Mouse (Mus musculus) A20 (cell line): ENCODE data around the gene Gm10135.

Source experiments
- DNase-seq: peaks from one replicate; pipeline ENCODE4 v3.0.0-alpha.2; 2011; ENCODE audit warnings: low read depth, low spot score

The Gm10135 gene

GRCm38 (mm10) chr5:72960096-72960495 is 14.4 kb downstream of the Gm10135 start:
- no peak for DNase-seq

GRCm38 (mm10) chr5:72957281-72957680 is 17.2 kb downstream of the Gm10135 start:
- no peak for DNase-seq

GRCm38 (mm10) chr5:72953996-72954604 is 20.4 kb downstream of the Gm10135 start:
- DNase-seq = no peak

- no peak for DNase-seq
Measured at GRCm38 (mm10) chr5:72950252-72950651, 24.2 kb downstream of the Gm10135 start.

GRCm38 (mm10) chr5:72948136-72948535 is 26.4 kb downstream of the Gm10135 start:
- DNase-seq = no peak

GRCm38 (mm10) chr5:72940906-72941432 is 33.5 kb downstream of the Gm10135 start:
- DNase-seq = peak; percentile 73

GRCm38 (mm10) chr5:72939311-72939710 is 35.2 kb downstream of the Gm10135 start:
- DNase-seq = peak; percentile 62

GRCm38 (mm10) chr5:72938421-72938820 is 36.1 kb downstream of the Gm10135 start:
- peak; percentile 59 for DNase-seq

- DNase-seq = no peak
Measured at GRCm38 (mm10) chr5:72933026-72933675, 41.4 kb downstream of the Gm10135 start.

GRCm38 (mm10) chr5:72927074-72927473 is 47.4 kb downstream of the Gm10135 start:
- no peak for DNase-seq

- no peak for DNase-seq
Measured at GRCm38 (mm10) chr5:72922796-72923195, 51.7 kb downstream of the Gm10135 start.

- no peak for DNase-seq
Measured at GRCm38 (mm10) chr5:72921171-72921570, 53.3 kb downstream of the Gm10135 start.

GRCm38 (mm10) chr5:72920416-72920815 is 54.1 kb downstream of the Gm10135 start:
- DNase-seq = no peak

- DNase-seq = no peak
Measured at GRCm38 (mm10) chr5:72916851-72917250, 57.7 kb downstream of the Gm10135 start.

GRCm38 (mm10) chr5:72916048-72916447 is 58.5 kb downstream of the Gm10135 start:
- DNase-seq = peak; percentile 11
